Mouse (Mus musculus): ENCODE data around the gene Rxfp3. TPM values are rescaled to one million over a fixed set of nuclear protein-coding genes. Genes with fewer than 3 reads are reported as not detected.

The Rxfp3 gene
- not detected for polyA plus RNA-seq (2021)

DNA sequence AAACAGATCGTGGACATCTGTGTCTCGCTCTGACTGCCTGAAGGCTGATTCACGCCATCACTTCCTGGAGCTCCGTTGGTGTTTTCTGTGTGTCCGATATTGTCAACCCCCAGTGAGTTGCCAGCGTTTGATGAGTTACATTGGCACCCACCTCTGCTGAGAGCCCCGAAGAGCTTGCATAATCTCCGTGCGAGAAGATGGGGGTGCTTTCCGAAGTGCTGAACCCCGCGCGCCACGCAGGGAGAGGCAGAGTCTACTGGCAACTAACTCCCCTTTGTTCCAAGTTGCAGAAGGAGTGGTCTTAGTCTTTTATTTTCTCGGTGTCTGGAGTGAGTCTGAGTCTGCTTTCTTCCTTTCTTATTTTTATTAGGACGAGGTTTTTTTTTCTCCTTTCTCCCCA, at the start of gene Rxfp3:
Gene Rxfp3 (minus strand): TSS at position 281 of the 400 bp plus-strand sequence.
- ATAC-seq (no peak), DNase-seq (ENCODE audit: low read depth, low spot score) (no peak)
- in situ Hi-C loops (cut with MboI; ENCODE audit: low pct_unique_long_range_greater_than_20kb): loop anchor here (5.0 to 25.0 kb wide), 3 partner anchors 285 to 925 kb away; no protein-coding TSS in a partner anchor
- ChIA-PET POLR2A (interaction anchor here (0.7 to 1.6 kb wide), 2 partner anchors 27 to 117 kb away, joined by 3 to 4 read pairs; partner anchors contain the start of gene Adamts12), CTCF (interaction anchor here (1.1 to 4.6 kb wide), 4 partner anchors 117 to 342 kb away, joined by 3 to 30 read pairs (median 3); no protein-coding TSS in a partner anchor)
- peaks cover 52% of the 10 kb centered on the region for H3K27me3 ChIP-seq
- no peak for TF ChIP-seq CTCF (IDR thresholded peaks at IDR 0.05)

DNA sequence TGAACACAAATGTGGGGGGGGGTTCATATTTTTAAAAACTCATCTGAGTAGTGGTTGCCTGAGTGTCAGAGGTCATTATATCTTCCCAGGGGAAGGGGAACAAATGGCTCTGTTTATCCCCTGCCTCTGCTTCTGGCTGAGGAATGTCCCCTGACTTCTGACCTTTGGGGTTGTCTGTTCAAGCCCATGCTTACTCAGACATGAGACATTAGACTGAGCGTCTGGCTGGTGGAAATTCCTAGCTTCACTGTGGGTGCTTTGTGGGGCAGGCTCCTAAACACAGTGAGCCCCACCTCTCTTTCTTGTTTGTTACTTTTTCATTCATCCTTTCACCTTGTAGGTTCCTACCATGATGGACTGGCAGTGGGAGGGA, 47.2 kb upstream of the Rxfp3 start:
- no peaks in the 10 kb centered on the region for H3K27me3 ChIP-seq
- ATAC-seq (no peak), DNase-seq (ENCODE audit: low read depth, low spot score) (no peak)
- CTCF ChIA-PET: interaction anchor here (1.5 kb wide), 1 partner anchor 19 kb away, joined by 3 read pairs; no protein-coding TSS in a partner anchor
- POLR2A ChIA-PET: no interaction called here
- TF ChIP-seq CTCF (IDR thresholded peaks at IDR 0.05): no peak
- in situ Hi-C loops (cut with MboI; ENCODE audit: low pct_unique_long_range_greater_than_20kb): no loop called here

DNA sequence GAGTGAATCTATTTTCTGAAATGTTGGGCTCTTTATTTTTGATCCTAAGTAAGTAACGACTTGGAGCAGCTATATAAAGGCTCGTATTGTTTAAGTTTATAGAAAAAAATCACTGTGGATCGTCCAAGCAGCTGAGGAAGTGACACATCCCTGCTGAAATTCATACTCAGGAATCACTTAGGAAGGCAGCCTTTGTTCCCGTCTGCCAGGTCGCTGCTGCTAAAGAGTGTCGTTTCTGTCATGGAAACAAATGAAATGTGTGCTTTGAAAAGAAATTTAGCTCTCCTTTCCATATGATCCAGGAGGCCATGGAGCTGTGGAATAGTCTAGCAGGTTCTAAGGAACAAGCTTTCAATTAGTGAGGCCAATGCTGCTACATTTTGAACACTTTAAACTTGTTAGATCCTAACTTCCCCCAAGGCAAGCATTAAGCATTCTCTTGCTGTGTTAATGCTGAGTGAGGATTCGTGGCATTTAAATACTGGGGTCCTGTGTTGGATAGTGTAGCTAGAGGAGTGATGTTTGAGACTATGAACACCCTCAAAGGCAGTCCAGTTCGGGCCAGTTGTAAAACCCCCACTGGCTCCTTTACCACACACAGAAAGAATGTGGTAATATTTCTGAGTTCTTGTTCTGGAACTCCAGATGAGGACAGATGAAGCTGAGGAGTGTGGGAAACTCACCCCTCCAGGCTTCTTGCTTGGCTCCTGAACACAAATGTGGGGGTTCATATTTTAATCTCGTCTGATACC, 46.6 kb upstream of the Rxfp3 start:
- peak; percentile 26 for ATAC-seq
- in situ Hi-C loops (cut with MboI; ENCODE audit: low pct_unique_long_range_greater_than_20kb): no loop called here
- no peak for DNase-seq (ENCODE audit: low read depth, low spot score)
- POLR2A ChIA-PET: no interaction called here
- CTCF ChIA-PET: interaction anchor here (1.5 kb wide), 1 partner anchor 18 kb away, joined by 3 read pairs; no protein-coding TSS in a partner anchor
- no peaks in the 10 kb centered on the region for H3K27me3 ChIP-seq
- TF ChIP-seq CTCF (IDR thresholded peaks at IDR 0.05): no peak

DNA sequence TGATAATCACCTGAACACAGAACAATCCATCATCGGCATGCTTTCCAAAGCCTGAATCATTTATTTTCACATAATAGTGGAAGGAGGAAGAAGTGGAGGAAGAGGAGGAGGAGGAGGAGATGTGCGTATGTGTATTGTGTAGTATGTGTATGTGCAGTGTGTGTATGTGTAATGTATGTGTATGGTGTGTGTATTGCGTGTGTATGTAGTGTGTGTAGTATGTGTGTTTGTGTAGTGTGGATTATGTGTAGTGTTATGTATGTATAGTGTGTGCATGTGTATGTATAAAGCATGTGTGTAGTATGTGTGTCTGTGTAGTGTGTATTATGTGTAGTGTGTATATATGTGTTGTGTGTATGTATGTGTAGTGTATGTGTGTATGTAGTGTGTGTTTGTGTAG, 45.9 kb upstream of the Rxfp3 start:
- no peaks in the 10 kb centered on the region for H3K27me3 ChIP-seq
- ChIA-PET POLR2A (no interaction called here), CTCF (no interaction called here)
- ATAC-seq: no peak
- in situ Hi-C loops (cut with MboI; ENCODE audit: low pct_unique_long_range_greater_than_20kb): no loop called here
- no peak for DNase-seq (ENCODE audit: low read depth, low spot score)
- no peak for TF ChIP-seq CTCF (IDR thresholded peaks at IDR 0.05)

DNA sequence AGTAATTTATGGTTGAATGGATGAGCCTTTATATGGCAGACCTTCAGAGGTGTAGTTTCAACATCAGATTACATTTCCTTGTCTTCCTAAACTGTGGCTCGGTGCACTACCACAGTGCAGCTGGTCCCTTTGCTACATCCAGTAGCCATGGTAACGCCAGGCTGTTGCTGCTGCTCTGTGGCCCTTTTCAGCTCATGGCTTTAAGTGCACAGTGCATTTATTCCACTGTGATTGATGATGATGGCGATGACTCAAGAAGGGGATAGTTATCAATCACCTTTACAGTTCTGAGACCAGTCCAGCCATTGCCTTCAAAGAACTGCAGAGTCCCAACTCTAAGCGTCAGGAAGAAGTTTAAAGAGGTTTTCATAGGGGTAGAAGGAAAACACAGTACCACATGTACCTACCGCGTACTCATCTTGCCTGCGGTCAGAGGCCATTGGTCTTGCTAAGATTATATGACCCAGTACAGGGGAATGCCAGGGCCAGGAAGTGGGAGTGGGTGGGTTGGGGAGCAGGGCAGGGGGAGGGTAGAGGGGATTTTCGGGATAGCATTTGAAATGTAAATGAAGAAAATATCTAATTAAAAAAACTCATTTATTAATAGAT, 45.3 kb upstream of the Rxfp3 start:
- DNase-seq (ENCODE audit: low read depth, low spot score) (no peak), ATAC-seq (no peak)
- no peak for TF ChIP-seq CTCF (IDR thresholded peaks at IDR 0.05)
- no peaks in the 10 kb centered on the region for H3K27me3 ChIP-seq
- in situ Hi-C loops (cut with MboI; ENCODE audit: low pct_unique_long_range_greater_than_20kb): no loop called here
- POLR2A ChIA-PET: no interaction called here
- CTCF ChIA-PET: no interaction called here

DNA sequence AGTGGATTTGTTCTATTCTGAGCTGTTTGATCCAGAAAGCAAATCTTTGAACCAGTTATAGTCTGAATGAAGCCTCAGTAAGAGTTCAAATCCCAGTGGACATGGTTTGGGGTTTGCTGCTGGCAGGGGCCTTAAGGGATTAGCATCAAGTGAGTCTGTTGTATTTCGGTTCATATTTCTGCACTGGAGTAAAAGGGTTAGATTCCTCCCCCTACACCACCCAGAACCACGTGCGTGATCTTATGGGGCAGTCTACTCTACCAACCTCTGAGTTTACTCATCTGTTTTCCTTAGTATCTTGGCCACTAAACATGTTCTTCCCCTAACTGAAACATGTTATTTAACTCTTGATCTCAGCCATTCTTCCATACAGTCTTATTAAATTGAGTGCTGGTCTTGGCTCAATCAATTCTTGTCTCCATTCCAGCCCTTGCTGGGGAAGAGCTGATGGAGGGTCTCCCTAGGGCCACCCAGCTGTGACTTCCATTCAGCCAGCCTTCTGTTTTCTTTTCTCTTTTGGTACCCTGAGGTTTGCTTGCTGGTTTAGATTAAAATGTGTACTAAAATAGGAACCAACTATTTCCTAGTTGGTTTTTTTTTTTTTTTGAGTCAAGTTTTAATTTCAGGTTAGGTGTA, 38.1 kb upstream of the Rxfp3 start:
- DNase-seq (ENCODE audit: low read depth, low spot score): no peak
- no peaks in the 10 kb centered on the region for H3K27me3 ChIP-seq
- TF ChIP-seq CTCF (IDR thresholded peaks at IDR 0.05): no peak
- CTCF ChIA-PET: no interaction called here
- in situ Hi-C loops (cut with MboI; ENCODE audit: low pct_unique_long_range_greater_than_20kb): no loop called here
- ATAC-seq: no peak
- POLR2A ChIA-PET: no interaction called here

DNA sequence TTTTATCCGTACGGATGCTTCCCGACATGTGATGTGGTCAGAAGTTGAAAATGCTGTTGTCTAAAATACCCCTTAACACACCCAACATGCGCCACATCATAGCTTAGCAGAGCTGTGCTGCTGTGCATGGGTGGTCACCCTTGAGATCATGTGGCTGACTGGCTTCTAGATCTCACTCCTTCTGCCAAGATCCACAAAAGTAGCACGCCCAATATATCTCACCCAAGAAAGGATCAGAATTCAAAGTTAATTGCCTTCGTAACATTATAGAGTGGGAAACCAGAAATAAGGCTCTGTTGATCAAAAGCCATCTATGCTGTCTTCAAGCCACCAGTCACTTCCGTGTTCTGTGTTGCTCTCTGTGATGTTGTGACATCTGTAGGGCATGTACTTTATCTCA, 30.1 kb upstream of the Rxfp3 start:
- DNase-seq (ENCODE audit: low read depth, low spot score) (no peak), ATAC-seq (no peak)
- H3K27me3 ChIP-seq: peaks cover 3% of the 10 kb centered on the region
- ChIA-PET CTCF (no interaction called here), POLR2A (no interaction called here)
- in situ Hi-C loops (cut with MboI; ENCODE audit: low pct_unique_long_range_greater_than_20kb): no loop called here
- no peak for TF ChIP-seq CTCF (IDR thresholded peaks at IDR 0.05)

DNA sequence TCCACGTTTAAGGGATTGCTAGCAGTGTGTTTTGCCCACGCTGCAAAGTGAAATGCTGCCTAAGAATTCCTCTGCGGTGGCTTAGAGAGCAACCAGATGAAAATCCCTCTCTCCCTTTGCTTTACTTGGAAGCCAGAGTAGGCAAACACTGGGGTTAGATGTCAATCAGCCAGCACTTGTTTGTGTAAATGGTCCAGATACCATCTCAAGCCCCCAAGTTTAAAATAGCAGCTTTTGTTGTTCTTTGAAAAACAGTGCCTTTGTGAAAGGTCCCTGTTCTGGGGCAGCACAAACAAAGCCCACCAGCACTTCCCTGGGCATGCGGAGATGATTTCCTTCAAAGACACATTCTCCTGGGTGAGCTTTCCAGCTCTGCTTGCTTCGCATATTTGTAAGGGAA, 28.5 kb upstream of the Rxfp3 start:
- no peak for DNase-seq (ENCODE audit: low read depth, low spot score)
- peaks cover 3% of the 10 kb centered on the region for H3K27me3 ChIP-seq

DNA sequence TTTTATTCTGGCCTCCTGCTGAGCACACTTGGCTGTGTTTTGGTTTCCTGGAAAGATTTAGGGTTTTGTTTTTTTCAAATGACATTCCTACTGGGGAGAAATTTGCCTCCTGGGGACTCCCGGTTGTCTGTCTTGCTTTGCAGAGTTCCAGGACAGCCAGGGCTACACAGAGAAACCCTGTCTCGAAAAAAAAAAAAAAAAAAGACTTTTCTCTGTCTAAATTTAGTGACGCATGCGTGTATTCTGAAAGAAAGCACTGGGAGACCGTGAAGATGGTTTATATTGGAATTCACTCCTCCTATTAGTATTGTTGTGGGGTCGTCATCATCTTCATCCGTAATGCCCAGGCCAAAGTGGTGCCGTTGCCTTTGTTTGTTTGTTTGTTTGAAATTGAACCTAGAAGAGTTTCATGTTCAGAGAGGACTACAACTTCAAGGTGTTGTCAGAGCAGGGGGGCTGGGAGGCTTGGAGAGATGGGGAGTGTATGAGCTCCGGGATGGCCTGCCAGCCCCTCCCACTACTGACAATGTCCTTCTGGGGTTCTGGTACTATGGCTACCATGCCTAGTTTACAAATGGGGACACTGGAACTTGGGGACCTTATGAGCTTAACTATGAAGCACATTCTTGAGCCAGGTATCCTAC, 27.9 kb upstream of the Rxfp3 start:
- ChIA-PET CTCF (interaction anchor here (0.8 kb wide), 1 partner anchor 20 kb away, joined by 3 read pairs; no protein-coding TSS in a partner anchor), POLR2A (no interaction called here)
- TF ChIP-seq CTCF (IDR thresholded peaks at IDR 0.05): no peak
- in situ Hi-C loops (cut with MboI; ENCODE audit: low pct_unique_long_range_greater_than_20kb): no loop called here
- ATAC-seq: no peak
- peaks cover 3% of the 10 kb centered on the region for H3K27me3 ChIP-seq
- DNase-seq (ENCODE audit: low read depth, low spot score): no peak

More for the DNA sequence above, 28.5 kb upstream of the Rxfp3 start:
- CTCF ChIA-PET: interaction anchor here (0.8 kb wide), 1 partner anchor 19 kb away, joined by 3 read pairs; no protein-coding TSS in a partner anchor
- POLR2A ChIA-PET: no interaction called here
- no peak for ATAC-seq
- TF ChIP-seq CTCF (IDR thresholded peaks at IDR 0.05): no peak
- in situ Hi-C loops (cut with MboI; ENCODE audit: low pct_unique_long_range_greater_than_20kb): no loop called here

DNA sequence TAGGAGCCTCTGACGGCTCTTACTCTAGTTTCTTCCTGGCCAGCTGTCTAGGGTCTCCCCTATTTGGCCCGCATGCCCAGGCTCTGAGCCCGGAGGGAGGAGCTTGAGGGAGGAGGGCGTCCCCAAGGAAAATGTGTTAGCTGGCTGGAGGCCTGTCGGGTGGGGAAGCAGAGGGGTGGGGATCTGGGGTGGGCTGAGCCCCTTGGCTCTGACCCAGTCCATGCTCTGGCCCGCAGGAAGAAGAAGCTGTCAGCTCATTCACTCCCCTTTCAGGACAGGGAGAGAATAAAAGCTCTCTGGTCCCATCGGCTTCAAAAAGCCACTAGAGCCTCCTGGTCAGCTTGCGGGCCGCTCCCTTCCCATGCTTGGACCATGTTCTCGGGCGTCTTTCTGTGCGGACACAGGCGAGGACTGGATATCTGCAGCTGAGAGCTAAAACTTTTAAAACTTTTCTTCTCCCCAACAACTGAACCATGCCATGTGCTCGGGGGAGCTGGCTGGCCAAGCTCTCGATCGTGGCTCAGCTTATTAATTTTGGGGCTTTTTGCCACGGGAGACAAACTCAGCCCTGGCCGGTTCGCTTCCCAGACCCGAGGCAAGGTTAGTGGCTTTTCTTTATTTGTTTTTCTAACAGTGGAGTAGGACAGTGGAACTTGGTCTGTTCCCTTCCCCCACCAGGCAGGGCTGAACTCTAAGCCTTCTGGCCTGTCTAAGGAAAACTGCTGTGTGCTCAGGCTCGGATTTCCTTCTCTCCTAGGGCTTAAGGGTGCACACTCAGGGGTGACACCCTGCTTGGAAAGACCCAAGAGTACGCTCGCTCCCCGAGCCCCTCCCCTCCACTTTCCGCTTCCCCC, 27.0 kb upstream of the Rxfp3 start, which contains the start of gene Adamts12:
Gene Adamts12 (plus strand): TSS at position 233 of the 854 bp plus-strand sequence.
- no peak for TF ChIP-seq CTCF (IDR thresholded peaks at IDR 0.05)
- H3K27me3 ChIP-seq: peaks cover 3% of the 10 kb centered on the region

More for the DNA sequence above, 27.0 kb upstream of the Rxfp3 start, which contains the start of gene Adamts12:
- CTCF ChIA-PET: interaction anchor here (0.6 kb wide), 1 partner anchor 252 kb away, joined by 3 read pairs; no protein-coding TSS in a partner anchor
- in situ Hi-C loops (cut with MboI; ENCODE audit: low pct_unique_long_range_greater_than_20kb): no loop called here
- DNase-seq (ENCODE audit: low read depth, low spot score) (no peak), ATAC-seq (peak; percentile 45)
- POLR2A ChIA-PET: interaction anchor here (0.6 to 1.0 kb wide), 3 partner anchors 27 to 1098 kb away, joined by 3 read pairs; partner anchors contain the start of gene Rxfp3
